Mouse (Mus musculus) neural tube, embryonic 13.5 days (tissue): ENCODE measurements around the gene Igf2bp1. TPM values are rescaled to one million over a fixed set of nuclear protein-coding genes. Genes with fewer than 3 reads are reported as not detected.

ENCODE experiments used
- ATAC-seq: fragments of 200-750 bp; cut with Nextera tagmentation; 2 replicates; pipeline ENCODE4 v1.8.0; 2017; ENCODE audit warnings: low read depth, mild to moderate bottlenecking, moderate TSS enrichment, moderate library complexity
- H3K27ac ChIP-seq: fragments of 300-500 bp; sonication (generic); replicated peaks from 2 replicates; pipeline ENCODE4 v1.5.1; 2015; ENCODE audit warnings: moderate library complexity, mild to moderate bottlenecking, inconsistent platforms
- H3K27me3 ChIP-seq: fragments of 300-500 bp; sonication (generic); 2 replicates; pipeline ENCODE4 v1.6.1; 2015; ENCODE audit warnings: mild to moderate bottlenecking, inconsistent platforms
- H3K36me3 ChIP-seq: fragments of 300-500 bp; sonication (generic); 2 replicates; pipeline ENCODE4 v1.6.1; 2015; ENCODE audit warnings: mild to moderate bottlenecking, inconsistent platforms
- H3K4me1 ChIP-seq: fragments of 300-500 bp; sonication (generic); replicated peaks from 2 replicates; pipeline ENCODE4 v1.6.1; 2015; ENCODE audit warnings: inconsistent platforms
- H3K4me2 ChIP-seq: fragments of 300-500 bp; sonication (generic); 2 replicates; pipeline ENCODE4 v1.6.1; 2015; ENCODE audit warnings: inconsistent platforms, mild to moderate bottlenecking, moderate library complexity
- H3K4me3 ChIP-seq: fragments of 300-500 bp; sonication (generic); 2 replicates; pipeline ENCODE4 v1.5.1; 2015; ENCODE audit warnings: mild to moderate bottlenecking, inconsistent platforms
- H3K9ac ChIP-seq: fragments of 300-500 bp; sonication (generic); 2 replicates; pipeline ENCODE4 v1.6.1; 2015; ENCODE audit warnings: moderate library complexity, mild to moderate bottlenecking, inconsistent platforms
- H3K9me3 ChIP-seq: fragments of 300-500 bp; sonication (generic); 2 replicates; pipeline ENCODE4 v1.6.1; 2016; ENCODE audit warnings: inconsistent platforms
- WGBS: fragments of 180-500 bp; shearing (Covaris S2); methylation state at CpG from one replicate; pipeline ENCODE4 v1.1.7; 2015; 5-methylcytosine and 5-hydroxymethylcytosine counted together
- polyA plus RNA-seq: library from polyadenylated mRNA; unstranded; fragments of >200 nt; fragmentation: Nextera tagmentation; extraction: Ambion mirVana; gene quantifications from 2 replicates; pipeline ENCODE4 v1.2.1, GENCODE M21; 2015

Gene Igf2bp1
- polyA plus RNA-seq, 1 experiment from 2014 or later = 16.7 TPM

GRCm38 (mm10) chr11:95982475-95982874, 23.3 kb downstream of the Igf2bp1 start:
- peaks cover 18% of the 10 kb centered on the region for H3K36me3 ChIP-seq
- no peaks in the 10 kb centered on the region for H3K27me3 ChIP-seq
- H3K4me1 ChIP-seq = peaks cover 18% of the 10 kb centered on the region
- no peaks in the 10 kb centered on the region for H3K9me3 ChIP-seq
- H3K27ac ChIP-seq = no peak overlapping the region
- no peak for ATAC-seq
- H3K4me2 ChIP-seq = no peak overlapping the region
- H3K9ac ChIP-seq = no peak overlapping the region
- no peak overlapping the region for H3K4me3 ChIP-seq
- 43% methylated on average over 1 of the region's 1 CpGs for WGBS

DNA sequence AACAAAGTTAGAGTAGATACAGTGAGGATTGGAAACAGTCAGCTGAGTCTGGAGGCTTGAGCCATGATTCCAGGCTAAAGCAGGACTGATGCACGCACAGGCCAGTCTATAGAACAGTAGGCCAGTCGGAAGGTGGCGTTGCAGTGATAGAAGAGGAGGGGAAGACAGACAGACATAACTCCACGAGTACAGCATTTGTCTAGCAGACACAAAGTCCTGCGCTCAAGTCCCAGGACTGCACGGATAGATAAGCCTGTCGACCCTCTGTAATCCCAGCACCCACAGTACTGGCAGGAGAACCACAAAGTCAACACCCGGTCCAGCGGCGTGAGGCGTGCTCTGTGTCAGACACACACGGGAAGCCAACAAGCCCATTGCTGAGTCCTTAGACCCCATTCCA, 23.9 kb downstream of the Igf2bp1 start:
- no peak for ATAC-seq

GRCm38 (mm10) chr11:95980762-95981418, 24.9 kb downstream of the Igf2bp1 start:
- Histone ChIP-seq H3K27ac (no peak overlapping the region), H3K4me1 (peaks cover 18% of the 10 kb centered on the region), H3K36me3 (peaks cover 33% of the 10 kb centered on the region), H3K9me3 (no peaks in the 10 kb centered on the region), H3K27me3 (no peaks in the 10 kb centered on the region), H3K4me3 (no peak overlapping the region), H3K9ac (no peak overlapping the region), H3K4me2 (no peak overlapping the region)
- WGBS = 56% methylated on average over 8 of the region's 8 CpGs
- ATAC-seq = no peak

More for the DNA sequence above, 23.9 kb downstream of the Igf2bp1 start:
- Histone ChIP-seq H3K4me1 (peaks cover 18% of the 10 kb centered on the region), H3K4me3 (no peak overlapping the region), H3K9ac (no peak overlapping the region), H3K27ac (no peak overlapping the region), H3K36me3 (peaks cover 24% of the 10 kb centered on the region), H3K27me3 (no peaks in the 10 kb centered on the region), H3K9me3 (no peaks in the 10 kb centered on the region), H3K4me2 (no peak overlapping the region)
- WGBS = 93% methylated on average over 12 of the region's 12 CpGs

GRCm38 (mm10) chr11:95978487-95978886, 27.3 kb downstream of the Igf2bp1 start:
- Histone ChIP-seq H3K4me3 (no peak overlapping the region), H3K9ac (no peak overlapping the region), H3K9me3 (no peaks in the 10 kb centered on the region), H3K4me2 (no peak overlapping the region), H3K36me3 (peaks cover 56% of the 10 kb centered on the region), H3K27ac (no peak overlapping the region), H3K27me3 (no peaks in the 10 kb centered on the region), H3K4me1 (peaks cover 13% of the 10 kb centered on the region)
- 80% methylated on average over 3 of the region's 3 CpGs for WGBS
- ATAC-seq = no peak

DNA sequence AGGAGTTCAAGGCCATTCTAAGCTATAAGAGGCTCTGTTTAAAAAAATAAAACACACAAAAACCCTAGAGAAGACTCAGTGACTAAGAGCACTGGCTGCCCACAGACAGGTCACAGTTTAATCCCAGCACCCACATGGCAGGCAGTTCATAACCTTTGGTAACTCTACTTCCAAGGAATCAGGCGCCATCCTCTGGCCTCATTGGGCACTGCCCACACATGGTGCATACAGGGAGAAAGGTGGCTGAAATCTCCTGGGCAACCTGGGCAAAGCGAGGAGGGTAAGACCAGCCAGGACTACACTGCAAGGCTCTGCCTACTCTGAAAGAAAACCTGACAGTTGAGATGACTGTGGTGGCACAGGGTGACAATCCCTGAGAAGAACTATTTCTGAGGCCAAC, 29.4 kb downstream of the Igf2bp1 start:
- Histone ChIP-seq H3K27me3 (no peaks in the 10 kb centered on the region), H3K4me2 (no peak overlapping the region), H3K36me3 (peaks cover 75% of the 10 kb centered on the region), H3K9ac (no peak overlapping the region), H3K9me3 (no peaks in the 10 kb centered on the region), H3K4me1 (no peaks in the 10 kb centered on the region; the same call in 1 of the 2 replicates), H3K27ac (no peak overlapping the region), H3K4me3 (no peak overlapping the region)
- no peak for ATAC-seq
- 98% methylated on average over 2 of the region's 2 CpGs for WGBS

DNA sequence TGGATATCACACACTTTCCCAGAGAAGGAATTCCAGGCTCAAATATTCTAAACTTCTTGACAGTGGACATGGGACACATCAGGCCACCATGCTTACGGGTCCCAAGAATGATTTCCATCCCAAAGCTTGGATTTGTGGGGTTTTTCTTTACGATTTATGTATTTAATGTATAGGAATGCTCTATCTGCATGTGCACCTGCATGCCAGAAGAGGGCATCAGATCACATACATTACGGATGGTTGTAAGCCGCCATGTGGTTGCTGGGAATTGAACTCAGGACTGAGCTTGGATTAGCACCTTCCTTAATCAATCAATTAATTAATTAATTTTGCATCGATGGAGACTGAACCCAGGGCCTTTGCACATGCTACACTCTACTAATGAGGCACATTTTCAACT, 30.0 kb downstream of the Igf2bp1 start:
- Histone ChIP-seq H3K27me3 (no peaks in the 10 kb centered on the region), H3K36me3 (peaks cover 81% of the 10 kb centered on the region), H3K27ac (no peak overlapping the region), H3K4me3 (no peak overlapping the region), H3K4me1 (no peaks in the 10 kb centered on the region), H3K9me3 (no peaks in the 10 kb centered on the region), H3K4me2 (no peak overlapping the region), H3K9ac (no peak overlapping the region)
- 93% methylated on average over 5 of the region's 5 CpGs for WGBS
- ATAC-seq = no peak

GRCm38 (mm10) chr11:95973187-95973586, 32.6 kb downstream of the Igf2bp1 start:
- Histone ChIP-seq H3K4me2 (no peak overlapping the region), H3K9ac (no peak overlapping the region), H3K4me3 (no peak overlapping the region), H3K27ac (no peak overlapping the region), H3K27me3 (no peaks in the 10 kb centered on the region), H3K36me3 (peaks cover 94% of the 10 kb centered on the region), H3K9me3 (no peaks in the 10 kb centered on the region), H3K4me1 (no peaks in the 10 kb centered on the region)
- ATAC-seq = no peak
- WGBS = 81% methylated on average over 6 of the region's 6 CpGs

GRCm38 (mm10) chr11:95963304-95963703, 42.4 kb downstream of the Igf2bp1 start:
- Histone ChIP-seq H3K9me3 (no peaks in the 10 kb centered on the region), H3K27ac (no peak overlapping the region), H3K9ac (no peak overlapping the region), H3K4me1 (0 out of 2 replicates have a peak, but pooled peaks cover 3% of the 10 kb centered on the region), H3K27me3 (no peaks in the 10 kb centered on the region), H3K4me2 (no peak overlapping the region), H3K4me3 (no peak overlapping the region), H3K36me3 (peaks cover 68% of the 10 kb centered on the region)
- 73% methylated on average over 7 of the region's 7 CpGs for WGBS
- no peak for ATAC-seq

DNA sequence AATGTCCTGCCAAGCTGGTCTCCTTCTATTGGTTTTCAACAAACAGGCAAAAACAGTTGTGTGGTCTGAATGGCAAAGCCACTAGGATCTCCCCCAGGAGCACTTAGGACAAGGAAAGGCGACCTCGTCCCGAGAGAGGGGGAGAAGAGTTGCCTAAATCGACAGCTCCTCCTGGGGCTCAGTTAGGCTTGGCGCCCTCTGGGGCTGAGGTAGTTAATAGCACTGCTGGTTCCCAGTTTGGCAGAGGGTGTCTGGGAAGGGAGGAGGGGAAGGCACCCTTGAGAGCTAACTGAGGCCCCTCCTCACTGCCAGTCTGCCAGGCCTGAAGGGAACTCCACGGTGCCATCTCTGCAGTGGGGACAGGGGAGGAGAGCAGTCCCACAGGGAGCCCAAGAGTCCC, 46.6 kb downstream of the Igf2bp1 start:
- Histone ChIP-seq H3K27me3 (no peaks in the 10 kb centered on the region), H3K4me1 (0 out of 2 replicates have a peak, but pooled peaks cover 3% of the 10 kb centered on the region), H3K27ac (no peak overlapping the region), H3K9me3 (no peaks in the 10 kb centered on the region), H3K4me2 (no peak overlapping the region), H3K9ac (no peak overlapping the region), H3K4me3 (no peak overlapping the region), H3K36me3 (peaks cover 26% of the 10 kb centered on the region)
- ATAC-seq = no peak
- WGBS = 63% methylated on average over 6 of the region's 6 CpGs

GRCm38 (mm10) chr11:95958251-95958650, 47.5 kb downstream of the Igf2bp1 start:
- Histone ChIP-seq H3K4me3 (no peak overlapping the region), H3K36me3 (peaks cover 18% of the 10 kb centered on the region), H3K4me1 (0 out of 2 replicates have a peak, but pooled peaks cover 3% of the 10 kb centered on the region), H3K27ac (no peak overlapping the region), H3K27me3 (no peaks in the 10 kb centered on the region), H3K9me3 (no peaks in the 10 kb centered on the region), H3K9ac (no peak overlapping the region), H3K4me2 (no peak overlapping the region)
- no peak for ATAC-seq
- WGBS = 70% methylated on average over 9 of the region's 9 CpGs

DNA sequence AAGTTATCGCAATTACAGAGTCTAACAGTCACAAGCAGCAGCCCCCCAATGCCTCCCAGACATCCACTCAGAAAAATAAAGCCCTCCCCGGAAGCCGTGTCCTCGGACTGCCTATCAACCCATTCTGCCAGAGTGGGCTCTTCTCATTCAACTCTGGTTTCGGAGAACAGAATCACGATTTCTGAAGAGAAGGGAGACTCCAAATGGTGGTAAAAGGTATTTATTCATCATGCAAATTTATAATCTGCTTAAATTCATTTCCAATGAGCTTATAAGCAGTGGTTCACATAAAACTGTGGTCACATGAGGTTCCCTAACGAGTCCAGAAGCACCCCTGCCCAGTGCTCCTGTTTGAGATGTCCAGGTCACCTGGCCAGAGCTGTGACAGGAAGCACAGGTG, 48.3 kb downstream of the Igf2bp1 start:
- H3K27me3 ChIP-seq = no peaks in the 10 kb centered on the region
- H3K9me3 ChIP-seq = no peaks in the 10 kb centered on the region
- WGBS = 79% methylated on average over 7 of the region's 7 CpGs
- H3K4me2 ChIP-seq = no peak overlapping the region
- ATAC-seq = no peak
- H3K36me3 ChIP-seq = peaks cover 11% of the 10 kb centered on the region; the same call in 1 of the 2 replicates
- 0 out of 2 replicates have a peak, but pooled peaks cover 3% of the 10 kb centered on the region for H3K4me1 ChIP-seq
- no peak overlapping the region for H3K9ac ChIP-seq
- H3K27ac ChIP-seq = no peak overlapping the region
- no peak overlapping the region for H3K4me3 ChIP-seq

- ATAC-seq = no peak
- WGBS = 88% methylated on average over 5 of the region's 5 CpGs
- Histone ChIP-seq H3K36me3 (no peaks in the 10 kb centered on the region), H3K9ac (no peak overlapping the region), H3K4me1 (no peaks in the 10 kb centered on the region), H3K9me3 (no peaks in the 10 kb centered on the region), H3K27me3 (no peaks in the 10 kb centered on the region; the same call in 1 of the 2 replicates), H3K4me2 (no peak overlapping the region), H3K4me3 (no peak overlapping the region), H3K27ac (no peak overlapping the region)
These were observed 52.4 kb downstream of the Igf2bp1 start for GRCm38 (mm10) chr11:95953313-95953712.
